Mouse (Mus musculus) gastrocnemius, adult 2 months (tissue): ENCODE data around the gene Rhd. TPM values are rescaled to one million over a fixed set of nuclear protein-coding genes. Genes with fewer than 3 reads are reported as not detected.
"Not testable (repeated sequence)": the region's sequence is repeated elsewhere in the genome, so short reads cannot be mapped to it uniquely, and the experiment has no call there.

Experiments used
- DNase-seq: peaks from one replicate; pipeline ENCODE4 v3.0.0; 2022
- H3K27ac ChIP-seq: fragments of 200-600 bp; 2 replicates; pipeline ENCODE4 v1.8.1; 2022; ENCODE audit warnings: mild to moderate bottlenecking
- H3K4me3 ChIP-seq: fragments of 200-600 bp; 2 replicates; pipeline ENCODE4 v1.8.1; 2022; ENCODE audit warnings: mild to moderate bottlenecking, moderate library complexity
- CTCF ChIP-seq: fragments of 200-600 bp; IDR thresholded peaks from 2 replicates; pipeline ENCODE4 v1.8.1; 2022; ENCODE audit warnings: antibody characterized with exemption, mild to moderate bottlenecking, moderate library complexity
- intact Hi-C: fragments of 180-260 bp; cut with DNase I; formaldehyde crosslinking; loops from one replicate; pipeline ENCODE4 v1.15.1; 2025
- long read RNA-seq, 2 experiments: library from polyadenylated mRNA; stranded (forward); transcript quantifications; one replicate each; pipeline ENCODE4 v2.0.0; 2021
- total RNA-seq, 2 experiments: library from RNA; stranded (reverse); gene quantifications; 2 replicates each; pipeline ENCODE4 v1.2.3; 2021

The Rhd gene
- total RNA-seq: not detected
- long read RNA-seq, experiment 1: 0 reads
- long read RNA-seq, experiment 2: 0 reads

- Histone ChIP-seq H3K27ac (no peak within 1 kb of the TSS), H3K4me3 (no peak within 1 kb of the TSS)
- DNase-seq: no peak
- no peak for TF ChIP-seq CTCF
- intact Hi-C loops: no loop called here
These were observed at the start of gene Rhd for GRCm38 (mm10) chr4:134863937-134864729. Rhd (plus strand) TSS chr4:134864536.

GRCm38 (mm10) chr4:134817706-134818105 is 46.6 kb upstream of the Rhd start:
- DNase-seq: no peak
- Histone ChIP-seq H3K4me3 (no peak overlapping the region), H3K27ac (no peak overlapping the region)
- no peak for TF ChIP-seq CTCF
- intact Hi-C loops: no loop called here

- Histone ChIP-seq H3K4me3 (no peak overlapping the region), H3K27ac (peak overlapping the region; percentile 50)
- no peak for DNase-seq
- no peak for TF ChIP-seq CTCF
- intact Hi-C loops: no loop called here
These were observed 43.3 kb upstream of the Rhd start for GRCm38 (mm10) chr4:134821061-134821460.

- no peak for DNase-seq
- TF ChIP-seq CTCF: no peak
- Histone ChIP-seq H3K27ac (no peak overlapping the region), H3K4me3 (no peak overlapping the region)
- intact Hi-C loops: no loop called here
These were observed 40.8 kb upstream of the Rhd start for GRCm38 (mm10) chr4:134823560-134823959.

- H3K4me3 ChIP-seq, H3K27ac ChIP-seq, DNase-seq: not testable (repeated sequence)
- intact Hi-C loops: loop anchor here (5.0 kb wide), 1 partner anchor 51 kb away; no protein-coding TSS in a partner anchor
These were observed 38.5 kb upstream of the Rhd start for GRCm38 (mm10) chr4:134825864-134826263.

- intact Hi-C loops: loop anchor here (5.0 kb wide), 1 partner anchor 51 kb away; no protein-coding TSS in a partner anchor
- Histone ChIP-seq H3K4me3 (no peak overlapping the region), H3K27ac (no peak overlapping the region)
- no peak for DNase-seq
- no peak for TF ChIP-seq CTCF
These were observed 38.0 kb upstream of the Rhd start for GRCm38 (mm10) chr4:134826348-134826747.

- intact Hi-C loops: loop anchor here (5.0 kb wide), 1 partner anchor 49 kb away; no protein-coding TSS in a partner anchor
- DNase-seq: no peak
- no peak for TF ChIP-seq CTCF
- Histone ChIP-seq H3K4me3 (no peak overlapping the region), H3K27ac (no peak overlapping the region)
These were observed 36.5 kb upstream of the Rhd start for GRCm38 (mm10) chr4:134827806-134828205.

- H3K27ac ChIP-seq: no peak overlapping the region
- TF ChIP-seq CTCF: no peak
- DNase-seq: no peak
- H3K4me3 ChIP-seq: no peak overlapping the region
- intact Hi-C loops: no loop called here
These were observed 32.4 kb upstream of the Rhd start for GRCm38 (mm10) chr4:134831934-134832333.

- intact Hi-C loops: no loop called here
- no peak for TF ChIP-seq CTCF
- no peak overlapping the region for H3K4me3 ChIP-seq
- DNase-seq: no peak
- no peak overlapping the region for H3K27ac ChIP-seq
These were observed 28.9 kb upstream of the Rhd start for GRCm38 (mm10) chr4:134835486-134835885.

GRCm38 (mm10) chr4:134838221-134838620 is 26.1 kb upstream of the Rhd start:
- Histone ChIP-seq H3K27ac (no peak overlapping the region), H3K4me3 (no peak overlapping the region)
- no peak for DNase-seq
- no peak for TF ChIP-seq CTCF
- intact Hi-C loops: no loop called here

GRCm38 (mm10) chr4:134838706-134839105 is 25.6 kb upstream of the Rhd start:
- H3K4me3 ChIP-seq, intact Hi-C loops, DNase-seq, H3K27ac ChIP-seq: not testable (repeated sequence)

- no peak for TF ChIP-seq CTCF
- no peak overlapping the region for H3K27ac ChIP-seq
- DNase-seq: no peak
- no peak overlapping the region for H3K4me3 ChIP-seq
- intact Hi-C loops: no loop called here
These were observed 24.1 kb upstream of the Rhd start for GRCm38 (mm10) chr4:134840231-134840630.

- H3K27ac ChIP-seq: no peak overlapping the region
- TF ChIP-seq CTCF: no peak
- no peak overlapping the region for H3K4me3 ChIP-seq
- intact Hi-C loops: no loop called here
- DNase-seq: no peak
These were observed 20.8 kb upstream of the Rhd start for GRCm38 (mm10) chr4:134843566-134843965.

GRCm38 (mm10) chr4:134847587-134847986 is 16.7 kb upstream of the Rhd start:
- Histone ChIP-seq H3K27ac (peak overlapping the region; percentile 65), H3K4me3 (no peak overlapping the region)
- intact Hi-C loops: no loop called here
- DNase-seq: no peak
- no peak for TF ChIP-seq CTCF
